Mouse (Mus musculus): ENCODE data around the gene Rbm19.

DNA sequence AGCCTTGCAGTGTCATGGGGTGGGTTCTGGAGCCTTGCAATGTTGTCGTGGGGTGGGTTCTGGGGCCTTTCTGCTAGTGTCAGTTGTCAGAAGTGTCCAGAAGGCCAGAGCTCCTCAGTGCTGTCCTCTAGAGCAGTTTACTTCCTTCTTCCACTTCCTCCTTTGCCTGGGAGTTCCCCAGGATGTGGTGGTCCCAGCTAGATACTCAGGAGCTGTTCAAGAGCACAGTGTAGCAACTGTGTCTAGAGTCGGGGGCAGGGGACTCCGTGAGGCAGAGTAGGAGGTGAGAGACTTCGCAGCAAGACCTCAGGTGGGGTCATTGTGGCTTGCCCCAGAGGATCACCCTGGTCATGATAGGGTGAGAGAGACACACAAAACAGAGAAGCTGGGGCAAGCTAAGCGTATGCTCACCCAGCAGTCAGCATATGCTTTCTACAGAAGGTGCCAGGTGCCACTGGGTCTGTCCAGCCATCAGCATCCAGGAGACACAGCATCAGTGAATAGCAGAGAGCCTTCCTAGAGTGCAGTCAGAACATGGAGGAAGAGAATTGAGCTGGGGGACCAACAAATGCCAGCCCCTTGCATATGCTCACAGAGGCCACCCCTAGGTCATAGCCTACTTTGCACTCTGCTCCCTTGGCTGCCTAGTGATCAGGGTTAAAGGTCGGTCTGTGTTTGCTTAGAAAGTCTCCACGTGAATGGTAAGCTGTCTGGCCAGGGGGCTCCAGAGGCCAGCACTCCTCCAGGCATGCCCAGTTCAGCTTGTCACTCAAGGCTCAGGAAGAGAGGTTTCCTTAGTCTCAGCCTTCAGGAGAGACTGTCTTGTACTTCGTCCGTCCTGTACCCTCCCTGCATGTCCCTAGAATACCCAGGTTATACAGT is 49.0 kb downstream of the Rbm19 start:
- no peak for TF ChIP-seq CTCF (IDR thresholded peaks at IDR 0.05; ENCODE audit: control insufficient read depth, insufficient read depth, low read length)
- TF ChIP-seq POLR2A (IDR thresholded peaks at IDR 0.05; ENCODE audit: borderline replicate concordance, control insufficient read depth, low read depth, low read length): no peak

Data from bone marrow, adult 2 months (tissue).